ENCODE assay signal across 11 mouse cellular contexts in genomic region chr6:131383713-131384330, GRCm38 (mm10). TPM values are rescaled to one million over a fixed set of nuclear protein-coding genes. Genes with fewer than 3 reads are reported as not detected.
DNase-seq lines count a peak whose midpoint lies in the region; ATAC-seq and TF ChIP-seq lines count a peak whose summit lies in the region.
"Had no signal": no experiment of that assay in that cellular context is flagged by ENCODE, and none has a peak within 500 bp of the region (broad histone marks: within the 10 kb centered on the region; RNA-seq: fewer than 3 reads in every experiment).

No protein-coding gene starts in this region.

- H3K36me3 ChIP-seq in kidney, embryonic 15.5 days = peaks cover 22% of the 10 kb centered on the region
- 0 out of 2 replicates have a peak, but pooled peaks cover 2% of the 10 kb centered on the region for H3K36me3 ChIP-seq in kidney, adult 2 months (ENCODE audit: control insufficient read depth, insufficient read depth, low read length)
- peaks cover 28% of the 10 kb centered on the region for H3K36me3 ChIP-seq in liver, postnatal 0 days (replicated peaks; ENCODE audit: insufficient read depth, low read length)

- H3K27me3 ChIP-seq in kidney, embryonic 15.5 days = no peaks in the 10 kb centered on the region
- H3K27me3 ChIP-seq in kidney, adult 2 months (replicated peaks; ENCODE audit: control insufficient read depth, insufficient read depth, low read length) = no peaks in the 10 kb centered on the region
- H3K27me3 ChIP-seq in liver, postnatal 0 days (ENCODE audit: insufficient read depth, low read length) = no peaks in the 10 kb centered on the region

- H3K4me2 ChIP-seq in kidney, embryonic 15.5 days = peak overlapping the region; percentile 31; the same call in 1 of the 2 replicates
- peak overlapping the region; percentile 78 for H3K4me2 ChIP-seq in liver, postnatal 0 days (ENCODE audit: low read depth, low read length)

- TF ChIP-seq EP300 in liver, postnatal 0 days (IDR thresholded peaks at IDR 0.05; ENCODE audit: low read depth) = no peak

- no peak overlapping the region for H3K27ac ChIP-seq in kidney, embryonic 15.5 days
- H3K27ac ChIP-seq in kidney, adult 2 months (ENCODE audit: insufficient read depth, low read depth, low read length) = no peak overlapping the region
- H3K27ac ChIP-seq in liver, postnatal 0 days (ENCODE audit: low read depth) = 0 out of 2 replicates have a peak overlapping the region, but pooled peaks have one; percentile 26
- H3K27ac ChIP-seq: midbrain, embryonic 10.5 days had no signal

- peaks cover 60% of the 10 kb centered on the region for H3K4me1 ChIP-seq in kidney, embryonic 15.5 days
- no peaks in the 10 kb centered on the region for H3K4me1 ChIP-seq in kidney, adult 2 months (ENCODE audit: control insufficient read depth, insufficient read depth, low read length)
- peaks cover 9% of the 10 kb centered on the region for H3K4me1 ChIP-seq in liver, postnatal 0 days (ENCODE audit: insufficient read depth)

- no peak for TF ChIP-seq POLR2A in kidney, adult 2 months (IDR thresholded peaks at IDR 0.05; ENCODE audit: low read depth, low read length)

- intact Hi-C loops in left cerebral cortex, postnatal 36 days (cut with DNase I) = no loop called here

- TF ChIP-seq CTCF in kidney, adult 2 months (conservative IDR thresholded peaks at IDR 0.05; ENCODE audit: insufficient read depth, insufficient read length, low read depth, low read length) = no peak
- TF ChIP-seq CTCF in liver, postnatal 0 days (IDR thresholded peaks at IDR 0.05; ENCODE audit: low read depth) = no peak

- ATAC-seq in kidney, embryonic 15.5 days (replicated peaks; ENCODE audit: low FRiP score) = peak; percentile 16; the same call in 1 of the 2 replicates
- peak; percentile 24; the same call in 1 of the 2 replicates for ATAC-seq in erythroblast, adult 5-6 weeks (replicated peaks; ENCODE audit: low FRiP score, poor library complexity, severe bottlenecking)
- ATAC-seq in liver, postnatal 0 days = no peak
- no peak for ATAC-seq in CD4-positive, CD25-positive, alpha-beta regulatory T cell, adult 4 months
- ATAC-seq: forebrain, embryonic 16.5 days; hindbrain, postnatal 0 days had no signal

- H3K9ac ChIP-seq in kidney, embryonic 15.5 days = no peak overlapping the region
- H3K9ac ChIP-seq in liver, postnatal 0 days (replicated peaks) = 0 out of 2 replicates have a peak overlapping the region, but pooled peaks have one; percentile 3

- H3K4me3 ChIP-seq in kidney, embryonic 15.5 days (replicated peaks) = no peak overlapping the region
- no peak overlapping the region for H3K4me3 ChIP-seq in kidney, adult 2 months (ENCODE audit: insufficient read depth, low read depth, low read length)
- no peak overlapping the region for H3K4me3 ChIP-seq in liver, postnatal 0 days (ENCODE audit: low read depth, low read length)
- H3K4me3 ChIP-seq: midbrain, embryonic 10.5 days had no signal

- DNase-seq in adrenal gland, adult 2 months = peak; percentile 25
- no peak for DNase-seq in adrenal gland, adult 18-20 months (ENCODE audit: low spot score in 2 of 2)
- no peak for DNase-seq in kidney, adult 2 months
- no peak for DNase-seq in liver, postnatal 0 days
- no peak for DNase-seq in left cerebral cortex, postnatal 36 days (ENCODE audit: low spot score in 2 of 2)

- no peaks in the 10 kb centered on the region for H3K9me3 ChIP-seq in kidney, embryonic 15.5 days (replicated peaks)
- H3K9me3 ChIP-seq in liver, postnatal 0 days (ENCODE audit: low read length) = no peaks in the 10 kb centered on the region
- H3K9me3 ChIP-seq: midbrain, embryonic 10.5 days had no signal

- 27% methylated on average over 6 of the region's 6 CpGs for WGBS in kidney, embryonic 15.5 days
- 56% methylated on average over 6 of the region's 6 CpGs for WGBS in kidney, adult 2 months
- 48% methylated on average over 6 of the region's 6 CpGs for WGBS in liver, postnatal 0 days (ENCODE audit: insufficient replicate concordance)

RNA-seq across cellular contexts. Expression of gene Ybx3, which starts 4.5 kb away (rescaled TPM):
- 100 to 1,000 TPM; 187 to 267 TPM for total RNA-seq in adrenal gland, adult 2 months (2021)
- 60.1 and 184 TPM in 2 replicates for polyA plus RNA-seq in adrenal gland, adult 2 months (2012; rRNA removed)
- 100 to 1,000 TPM; 189 to 198 TPM for total RNA-seq in adrenal gland, adult 18-20 months (2021)
- 50.3 and 62.9 TPM in 2 replicates for polyA plus RNA-seq in kidney, embryonic 15.5 days (2015; fragmentation: Nextera tagmentation; extraction: Ambion mirVana)
- 38.5 and 38.7 TPM in 2 replicates for polyA plus RNA-seq in kidney, adult 2 months (2012; rRNA removed)
- 299 and 322 TPM in 2 replicates for total RNA-seq in erythroblast, adult 5-6 weeks (2015; ENCODE audit: low replicate concordance)
- 366 and 388 TPM in 2 replicates for total RNA-seq in erythroblast, adult 5-6 weeks (2017; ENCODE audit: low replicate concordance)
- polyA plus RNA-seq in liver, postnatal 0 days (2015; fragmentation: Nextera tagmentation; extraction: Ambion mirVana) = 38.9 and 67.2 TPM in 2 replicates
- total RNA-seq in left cerebral cortex, postnatal 36 days (2021) = 10 to 100 TPM; 40.9 to 44.5 TPM
- 10 to 100 TPM; 18.0 to 21.9 TPM for polyA plus RNA-seq in CD4-positive, CD25-positive, alpha-beta regulatory T cell, adult 4 months (2017; shearing (Covaris generic))

RNA-seq across cellular contexts. Expression of gene Styk1, which starts 30.4 kb away (rescaled TPM):
- under 1 TPM; 0.12 to 0.52 TPM for total RNA-seq in adrenal gland, adult 2 months (2021)
- polyA plus RNA-seq in adrenal gland, adult 2 months (2012; rRNA removed) = 0.17 TPM in 1 of 2 replicates, not detected in the other
- total RNA-seq in adrenal gland, adult 18-20 months (2021) = under 1 TPM; 0.23 to 0.64 TPM
- polyA plus RNA-seq in kidney, embryonic 15.5 days (2015; fragmentation: Nextera tagmentation; extraction: Ambion mirVana) = 3.7 and 3.9 TPM in 2 replicates
- polyA plus RNA-seq in kidney, adult 2 months (2012; rRNA removed) = 2.1 and 2.2 TPM in 2 replicates
- total RNA-seq in erythroblast, adult 5-6 weeks (2015; ENCODE audit: low replicate concordance) = 0.58 TPM in 1 of 2 replicates, not detected in the other
- 1.4 TPM in 1 of 2 replicates, not detected in the other for total RNA-seq in erythroblast, adult 5-6 weeks (2017; ENCODE audit: low replicate concordance)
- 0.25 and 0.32 TPM in 2 replicates for polyA plus RNA-seq in liver, postnatal 0 days (2015; fragmentation: Nextera tagmentation; extraction: Ambion mirVana)
- under 1 TPM in 1 of 2 experiments, not detected in 1; 0.34 TPM for total RNA-seq in left cerebral cortex, postnatal 36 days (2021)
- not detected for polyA plus RNA-seq in CD4-positive, CD25-positive, alpha-beta regulatory T cell, adult 4 months (2017; shearing (Covaris generic))

Comparison
In these comparisons a context has a peak if more than half of its experiments do, and no peak if none do; other contexts are left out.
1. ATAC-seq: peak in kidney, embryonic 15.5 days (single experiment) and erythroblast, adult 5-6 weeks (single experiment); none in liver, postnatal 0 days (single experiment) and CD4-positive, CD25-positive, alpha-beta regulatory T cell, adult 4 months (single experiment).